Mouse (Mus musculus) activated CD4-positive, CD25-positive, alpha-beta regulatory T cell, adult 4 months (primary cell): ENCODE results near the gene Helq. TPM values are rescaled to one million over a fixed set of nuclear protein-coding genes. Genes with fewer than 3 reads are reported as not detected.

Experiments used
- ATAC-seq: one replicate; pipeline ENCODE4 v1.8.0; 2017
- polyA plus RNA-seq, 2 experiments: library from polyadenylated mRNA; unstranded; fragments of 100-300 nt; shearing (Covaris generic); gene quantifications; one replicate each; pipeline ENCODE4 v1.2.1; 2017

Gene Helq
- 10 to 100 TPM; 12.3 to 12.5 TPM for polyA plus RNA-seq

- peak; percentile 88 for ATAC-seq
These were observed at the start of gene Helq, which contains the start of gene Mrps18c for GRCm38 (mm10) chr5:100798165-100798860. Gene Helq (minus strand): TSS chr5:100798598. Gene Mrps18c (plus strand): TSS chr5:100798627.

- ATAC-seq = no peak
These were observed 48.7 kb upstream of the Helq start for GRCm38 (mm10) chr5:100847143-100847542.

- ATAC-seq = no peak
These were observed 48.2 kb upstream of the Helq start for GRCm38 (mm10) chr5:100846599-100846920.

GRCm38 (mm10) chr5:100845848-100846598 is 47.6 kb upstream of the Helq start:
- ATAC-seq = peak; percentile 71

GRCm38 (mm10) chr5:100845485-100845847 is 47.1 kb upstream of the Helq start, which contains the start of gene Gpat3:
Gene Gpat3 (plus strand): TSS chr5:100845713.
- peak; percentile 13 for ATAC-seq

GRCm38 (mm10) chr5:100844485-100844884 is 46.1 kb upstream of the Helq start:
- ATAC-seq = no peak

GRCm38 (mm10) chr5:100837907-100838306 is 39.5 kb upstream of the Helq start:
- ATAC-seq = no peak

GRCm38 (mm10) chr5:100835862-100836538 is 37.6 kb upstream of the Helq start:
- ATAC-seq = no peak

- no peak for ATAC-seq
These were observed 35.4 kb upstream of the Helq start for GRCm38 (mm10) chr5:100833841-100834240.

GRCm38 (mm10) chr5:100832680-100833079 is 34.3 kb upstream of the Helq start:
- no peak for ATAC-seq

GRCm38 (mm10) chr5:100828701-100829100 is 30.3 kb upstream of the Helq start:
- no peak for ATAC-seq

GRCm38 (mm10) chr5:100826531-100826930 is 28.1 kb upstream of the Helq start:
- no peak for ATAC-seq

GRCm38 (mm10) chr5:100825975-100826374 is 27.6 kb upstream of the Helq start:
- ATAC-seq = no peak

- ATAC-seq = no peak
These were observed 24.4 kb upstream of the Helq start for GRCm38 (mm10) chr5:100822826-100823225.

GRCm38 (mm10) chr5:100821375-100821774 is 23.0 kb upstream of the Helq start:
- no peak for ATAC-seq

- ATAC-seq = peak; percentile 95
These were observed 22.2 kb upstream of the Helq start, which contains the start of gene Abraxas1 for GRCm38 (mm10) chr5:100820483-100821184. Gene Abraxas1 (minus strand): TSS chr5:100820965.

- ATAC-seq = no peak
These were observed 21.4 kb upstream of the Helq start for GRCm38 (mm10) chr5:100819568-100820480.

GRCm38 (mm10) chr5:100818341-100818740 is 19.9 kb upstream of the Helq start:
- no peak for ATAC-seq

GRCm38 (mm10) chr5:100794084-100794483 is 4.3 kb downstream of the Helq start:
- ATAC-seq = no peak

- no peak for ATAC-seq
These were observed 6.1 kb downstream of the Helq start for GRCm38 (mm10) chr5:100792261-100792660.

- no peak for ATAC-seq
These were observed 10.9 kb downstream of the Helq start for GRCm38 (mm10) chr5:100787527-100787926.

- no peak for ATAC-seq
These were observed 19.4 kb downstream of the Helq start for GRCm38 (mm10) chr5:100779002-100779401.
